8 mouse cellular contexts compared by ENCODE assay signal in genomic region chr5:106756937-106757371, GRCm38 (mm10). TPM values are rescaled to one million over a fixed set of nuclear protein-coding genes. Genes with fewer than 3 reads are reported as not detected.
DNase-seq lines count a peak whose midpoint lies in the region; ATAC-seq and TF ChIP-seq lines count a peak whose summit lies in the region.

No protein-coding gene starts in this region.

- no peak for TF ChIP-seq CTCF in cerebellum, adult 2 months (IDR thresholded peaks at IDR 0.05; ENCODE audit: borderline replicate concordance, insufficient read depth, low read depth, low read length)

- no peak for TF ChIP-seq POLR2A in cerebellum, adult 2 months (IDR thresholded peaks at IDR 0.05; ENCODE audit: borderline replicate concordance, insufficient read depth, low read length)

- peaks cover 30% of the 10 kb centered on the region for H3K27me3 ChIP-seq in heart, embryonic 12.5 days (replicated peaks)
- peaks cover 33% of the 10 kb centered on the region for H3K27me3 ChIP-seq in limb, embryonic 13.5 days
- H3K27me3 ChIP-seq in cerebellum, adult 2 months (ENCODE audit: control insufficient read depth, insufficient read depth, low read length) = no peaks in the 10 kb centered on the region

- no peaks in the 10 kb centered on the region for H3K9me3 ChIP-seq in heart, embryonic 12.5 days (replicated peaks)
- H3K9me3 ChIP-seq in limb, embryonic 13.5 days = no peaks in the 10 kb centered on the region

- peaks cover 13% of the 10 kb centered on the region for H3K4me1 ChIP-seq in heart, embryonic 12.5 days (replicated peaks)
- peaks cover 12% of the 10 kb centered on the region for H3K4me1 ChIP-seq in limb, embryonic 13.5 days
- no peaks in the 10 kb centered on the region for H3K4me1 ChIP-seq in cerebellum, adult 2 months (ENCODE audit: control insufficient read depth, insufficient read depth, low read length)

- peak; percentile 55 for ATAC-seq in heart, embryonic 12.5 days (ENCODE audit: insufficient number of reproducible peaks, low FRiP score)
- ATAC-seq in limb, embryonic 13.5 days (ENCODE audit: low FRiP score, low read depth) = peak; percentile 67

- intact Hi-C loops in heart, postnatal 10 days (cut with DNase I) = no loop called here

- no peak overlapping the region; the same call in 1 of the 2 replicates for H3K9ac ChIP-seq in heart, embryonic 12.5 days
- peak overlapping the region; percentile 19; the same call in 1 of the 2 replicates for H3K9ac ChIP-seq in limb, embryonic 13.5 days

- H3K4me3 ChIP-seq in heart, embryonic 12.5 days = peak overlapping the region; percentile 34
- peak overlapping the region; percentile 26 for H3K4me3 ChIP-seq in limb, embryonic 13.5 days
- H3K4me3 ChIP-seq in cerebellum, adult 2 months (replicated peaks; ENCODE audit: insufficient read depth, low read depth, low read length) = no peak overlapping the region

- WGBS in heart, embryonic 12.5 days = 5% methylated on average over 10 of the region's 10 CpGs
- 4% methylated on average over 10 of the region's 10 CpGs for WGBS in limb, embryonic 13.5 days
- WGBS in cerebellum, adult 2 months = 9% methylated on average over 10 of the region's 10 CpGs

- H3K4me2 ChIP-seq in heart, embryonic 12.5 days = peak overlapping the region; percentile 62
- peak overlapping the region; percentile 57 for H3K4me2 ChIP-seq in limb, embryonic 13.5 days (replicated peaks)

- no peak overlapping the region for H3K27ac ChIP-seq in heart, embryonic 12.5 days (ENCODE audit: poor library complexity, severe bottlenecking)
- H3K27ac ChIP-seq in limb, embryonic 13.5 days = no peak overlapping the region
- no peak overlapping the region for H3K27ac ChIP-seq in cerebellum, adult 2 months (ENCODE audit: insufficient read depth, low read length)

- no peaks in the 10 kb centered on the region for H3K36me3 ChIP-seq in heart, embryonic 12.5 days
- H3K36me3 ChIP-seq in limb, embryonic 13.5 days = no peaks in the 10 kb centered on the region

- DNase-seq in heart, postnatal 10 days = no peak
- peak; percentile 50 for DNase-seq in testis, postnatal 10 days (ENCODE audit: low spot score)
- DNase-seq in testis, postnatal 14 days (ENCODE audit: low spot score) = no peak
- peak; percentile 80 for DNase-seq in retina, postnatal 1 day
- DNase-seq in adrenal gland, postnatal 4 days (ENCODE audit: low spot score in 2 of 2) = no peak
- no peak for DNase-seq in cerebellum, adult 2 months

RNA-seq across cellular contexts. Expression of gene Zfp644, which starts 59.9 kb away (rescaled TPM):
- polyA plus RNA-seq in heart, embryonic 12.5 days (2016; fragmentation: Nextera tagmentation; extraction: Ambion mirVana) = 61.1 and 63.7 TPM in 2 replicates
- total RNA-seq in heart, postnatal 10 days (2021) = 10 to 100 TPM; 93.5 to 98.2 TPM
- polyA plus RNA-seq in limb, embryonic 13.5 days (2015; fragmentation: Nextera tagmentation; extraction: Ambion mirVana) = 80.6 and 84.7 TPM in 2 replicates
- total RNA-seq in adrenal gland, postnatal 4 days (2021) = 10 to 100 TPM; 91.2 to 93.8 TPM
- 42.2 and 43.4 TPM in 2 replicates for polyA plus RNA-seq in cerebellum, adult 2 months (2012; rRNA removed)

Comparison
In these comparisons a context has a peak if more than half of its experiments do, and no peak if none do; other contexts are left out.
1. DNase-seq: peak in testis, postnatal 10 days (single experiment) and retina, postnatal 1 day (single experiment); none in heart, postnatal 10 days (0 of 2), testis, postnatal 14 days (single experiment), adrenal gland, postnatal 4 days (0 of 2) and cerebellum, adult 2 months (0 of 2).